Mouse (Mus musculus): ENCODE measurements around the gene Gnb1l.

DNA sequence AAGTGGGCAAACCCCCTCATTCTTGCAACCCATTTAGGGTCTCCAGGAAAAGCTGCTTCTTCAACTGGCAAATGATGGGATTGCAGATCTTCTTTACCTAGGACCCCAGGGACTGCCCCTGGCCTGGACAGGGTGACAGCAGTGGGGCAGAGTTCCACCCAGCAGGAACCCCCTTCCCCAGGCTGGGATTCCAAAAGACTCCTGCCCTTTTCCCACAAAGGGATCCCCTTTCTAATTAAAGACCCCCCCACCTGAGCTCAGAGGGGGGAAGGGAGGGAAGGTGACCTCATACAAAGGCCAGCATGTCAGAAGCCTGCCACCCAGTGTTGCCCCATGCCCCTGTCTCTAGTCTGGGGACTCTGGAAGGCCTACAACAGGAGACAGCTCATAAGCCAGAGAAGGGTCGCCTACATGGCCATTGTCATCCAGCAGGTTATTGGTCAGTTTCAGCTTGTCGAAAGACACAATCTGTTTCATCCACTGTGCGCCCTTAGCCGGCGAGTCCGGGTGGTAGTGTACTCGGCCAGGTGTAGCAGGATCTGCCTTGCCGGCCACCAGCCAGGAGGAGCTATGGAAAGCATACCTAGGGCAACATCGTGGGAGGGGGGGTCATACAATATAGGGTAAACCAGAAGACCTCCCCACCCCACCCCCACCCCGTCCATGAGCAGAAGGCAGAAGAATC lies 85.3 kb downstream of the Gnb1l start:
- TF ChIP-seq GATA1 (IDR thresholded peaks at IDR 0.05; ENCODE audit: borderline replicate concordance, low read length) (no peak), FLI1 (IDR thresholded peaks at IDR 0.05; ENCODE audit: low read length) (no peak)
